Mouse (Mus musculus) brain, embryonic 14.5 days (tissue): ENCODE data around the gene Rhobtb1. TPM values are rescaled to one million over a fixed set of nuclear protein-coding genes. Genes with fewer than 3 reads are reported as not detected.

ENCODE experiments used
- DNase-seq: peaks from one replicate; pipeline ENCODE4 v3.0.0-alpha.2; 2011; ENCODE audit warnings: low read depth
- CTCF ChIP-seq: fragments of 200-500 bp; IDR thresholded peaks from 2 replicates; pipeline ENCODE4 v1.5.1; 2012; ENCODE audit warnings: inconsistent platforms, mild to moderate bottlenecking, moderate library complexity, borderline replicate concordance; ENCODE audit not compliant: insufficient read depth, insufficient read length; ENCODE audit errors: extremely low read depth
- POLR2A ChIP-seq: fragments of 200-500 bp; IDR thresholded peaks from 2 replicates; pipeline ENCODE4 v1.6.1; 2012; ENCODE audit warnings: mild to moderate bottlenecking, inconsistent platforms, borderline replicate concordance; ENCODE audit not compliant: poor library complexity, insufficient read depth, insufficient read length, severe bottlenecking; ENCODE audit errors: extremely low read depth
- polyA plus RNA-seq: library from polyadenylated mRNA; depleted of rRNA; stranded (reverse); fragments of >200 nt; gene quantifications from 2 replicates; pipeline ENCODE4 v1.2.3, GENCODE M21; 2012; rRNA removed

Gene Rhobtb1
- polyA plus RNA-seq, 1 experiment, result 11.7 TPM

DNA sequence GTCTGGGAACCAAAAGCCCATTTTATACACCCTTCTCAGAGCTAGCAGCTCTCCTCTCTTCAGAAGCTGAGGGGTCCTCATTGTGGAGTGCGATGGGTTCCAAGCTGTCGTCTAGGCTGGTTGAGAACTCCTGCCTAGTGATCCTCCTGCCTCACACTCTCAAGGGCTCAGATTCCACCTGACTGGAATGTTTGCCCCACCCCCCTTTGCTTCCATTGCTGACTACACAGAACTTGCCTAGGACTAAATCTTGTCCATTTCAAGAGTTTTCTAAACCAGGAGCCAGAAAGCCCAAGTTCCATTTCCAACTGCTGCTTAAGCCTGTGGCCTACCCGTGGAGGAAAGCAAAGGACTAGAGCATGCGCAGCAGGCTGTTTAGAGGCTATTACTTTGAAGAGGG lies 184.4 kb downstream of the Rhobtb1 start:
- TF ChIP-seq CTCF (no peak), POLR2A (no peak)
- no peak for DNase-seq

DNA sequence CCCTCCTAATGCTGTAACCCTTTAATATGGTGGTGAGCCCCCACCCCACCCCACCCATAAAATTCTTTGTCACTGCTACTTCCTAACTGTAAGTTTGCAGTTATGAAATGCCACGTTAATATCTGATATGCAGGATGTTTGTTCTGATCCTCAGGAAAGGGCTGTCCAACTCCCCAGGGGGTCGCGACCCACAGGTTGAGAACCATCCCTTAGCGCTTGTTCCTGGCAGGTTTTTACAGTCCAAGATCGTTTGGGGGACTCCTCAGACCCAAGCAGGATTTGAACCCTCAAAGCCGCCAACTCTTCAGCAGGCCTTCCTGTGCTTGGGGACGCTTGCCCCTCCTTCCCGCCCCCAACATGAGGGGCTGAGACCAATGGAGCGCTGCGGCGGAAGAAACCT lies 185.0 kb downstream of the Rhobtb1 start:
- DNase-seq, result no peak
- no peak for TF ChIP-seq POLR2A
- TF ChIP-seq CTCF, result no peak

DNA sequence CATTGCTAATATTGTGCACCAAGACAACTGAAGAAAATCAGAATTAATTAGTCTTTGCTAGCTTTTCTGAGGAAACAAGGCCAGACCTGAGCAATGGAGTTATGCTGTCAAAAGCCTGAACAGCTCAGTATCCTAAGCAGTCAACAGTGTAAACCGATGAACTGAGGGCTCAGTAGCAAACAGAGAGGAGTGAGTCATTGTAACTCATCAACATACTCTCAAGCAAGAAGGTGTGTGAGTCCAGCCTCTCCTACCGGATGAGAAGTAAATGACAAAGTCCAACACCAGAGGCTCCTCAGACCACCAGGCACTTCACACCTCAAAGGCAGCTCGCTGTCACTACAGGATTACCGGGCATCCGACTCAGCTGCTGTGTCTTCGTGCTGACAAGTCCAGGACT lies 188.8 kb downstream of the Rhobtb1 start:
- TF ChIP-seq POLR2A (no peak), CTCF (no peak)
- DNase-seq, result no peak

Other genes with a start within 250 kb of the Rhobtb1 start
- 1.6 and 1.9 TPM in 2 replicates for gene A930033H14Rik, start 61.7 kb downstream of the Rhobtb1 start, polyA plus RNA-seq
- 94.3 and 204 TPM in 2 replicates for gene Cdk1, start 201.5 kb downstream of the Rhobtb1 start, polyA plus RNA-seq
- gene Ank3, start 247.3 kb downstream of the Rhobtb1 start, polyA plus RNA-seq, result 76.0 and 183 TPM in 2 replicates